Mouse (Mus musculus) liver, embryonic 14.5 days (tissue): Measurements from ENCODE around the gene Crhbp.

ENCODE experiments used
- CTCF ChIP-seq: IDR thresholded peaks from 2 replicates; pipeline ENCODE4 v1.5.1; 2016; ENCODE audit warnings: antibody characterized with exemption, low read depth, control low read depth
- EP300 ChIP-seq: IDR thresholded peaks from 2 replicates; pipeline ENCODE4 v1.6.1; 2016; ENCODE audit warnings: antibody characterized with exemption, low read depth

DNA sequence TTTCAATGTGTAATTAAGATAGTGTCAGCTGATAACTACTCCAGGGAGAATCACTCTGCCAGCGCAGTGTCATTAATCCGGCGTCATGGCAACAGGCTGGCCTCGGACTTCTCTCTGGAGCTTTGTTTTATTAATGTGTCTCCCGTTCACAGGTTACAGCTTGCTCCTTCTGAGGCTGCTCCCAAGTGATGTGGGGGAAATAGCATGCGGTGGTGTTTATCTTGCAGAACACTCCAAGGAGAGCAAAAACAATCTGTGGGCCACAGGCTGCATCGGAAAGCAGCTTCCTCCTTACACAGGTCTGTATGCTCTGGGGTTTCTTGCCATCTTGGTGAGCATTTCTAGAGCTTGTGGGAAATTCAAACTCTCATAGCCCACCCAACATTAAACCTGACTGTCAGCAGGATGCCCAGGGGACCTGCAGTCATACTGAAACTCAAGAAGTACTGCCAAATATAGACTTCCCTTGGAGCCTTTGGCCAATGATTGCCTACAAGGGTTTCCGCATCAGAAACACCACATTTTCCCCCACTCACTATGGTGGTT, 25.4 kb downstream of the Crhbp start:
- TF ChIP-seq CTCF (no peak), EP300 (no peak)
